Mouse (Mus musculus) WW6 (cell line): ENCODE results near the gene Adgra1.

ENCODE experiments used
- DNase-seq: peaks from one replicate; pipeline ENCODE4 v3.0.0-alpha.2; 2013; ENCODE audit warnings: low read depth, low spot score

The Adgra1 gene

GRCm38 (mm10) chr7:139834036-139834435, at the start of gene Adgra1:
Gene Adgra1, plus strand, starts transcription at chr7:139834174.
- peak; percentile 42 for DNase-seq

GRCm38 (mm10) chr7:139787382-139787781, 46.6 kb upstream of the Adgra1 start:
- DNase-seq = no peak

- no peak for DNase-seq
Observed at GRCm38 (mm10) chr7:139788927-139789326, 45.0 kb upstream of the Adgra1 start.

GRCm38 (mm10) chr7:139789718-139790117, 44.3 kb upstream of the Adgra1 start:
- no peak for DNase-seq

GRCm38 (mm10) chr7:139791601-139792000, 42.4 kb upstream of the Adgra1 start:
- no peak for DNase-seq

- no peak for DNase-seq
Observed at GRCm38 (mm10) chr7:139795004-139795605, 38.9 kb upstream of the Adgra1 start.

- DNase-seq = no peak
Observed at GRCm38 (mm10) chr7:139797186-139798109, 36.5 kb upstream of the Adgra1 start.

- DNase-seq = no peak
Observed at GRCm38 (mm10) chr7:139806175-139806601, 27.8 kb upstream of the Adgra1 start.

- no peak for DNase-seq
Observed at GRCm38 (mm10) chr7:139810036-139810435, 23.9 kb upstream of the Adgra1 start.

- no peak for DNase-seq
Observed at GRCm38 (mm10) chr7:139811706-139812105, 22.3 kb upstream of the Adgra1 start.

- no peak for DNase-seq
Observed at GRCm38 (mm10) chr7:139813577-139814207, 20.3 kb upstream of the Adgra1 start.

GRCm38 (mm10) chr7:139822301-139823010, 11.5 kb upstream of the Adgra1 start:
- DNase-seq = no peak

- no peak for DNase-seq
Observed at GRCm38 (mm10) chr7:139827687-139828086, 6.3 kb upstream of the Adgra1 start.

- DNase-seq = no peak
Observed at GRCm38 (mm10) chr7:139833532-139833931, 442 bp upstream of the Adgra1 start.

GRCm38 (mm10) chr7:139835140-139836131, 1.5 kb downstream of the Adgra1 start:
- DNase-seq = no peak

GRCm38 (mm10) chr7:139840443-139841168, 6.6 kb downstream of the Adgra1 start:
- no peak for DNase-seq

- no peak for DNase-seq
Observed at GRCm38 (mm10) chr7:139842397-139842796, 8.4 kb downstream of the Adgra1 start.

- DNase-seq = no peak
Observed at GRCm38 (mm10) chr7:139843140-139843539, 9.2 kb downstream of the Adgra1 start.

- DNase-seq = no peak
Observed at GRCm38 (mm10) chr7:139843776-139844175, 9.8 kb downstream of the Adgra1 start.

- DNase-seq = no peak
Observed at GRCm38 (mm10) chr7:139845101-139845500, 11.1 kb downstream of the Adgra1 start.
